Mouse (Mus musculus) stomach, postnatal 0 days (tissue): Measurements from ENCODE around the gene C1qtnf1.

Experiments used
- CTCF ChIP-seq: IDR thresholded peaks from 2 replicates; pipeline ENCODE4 v1.5.1; 2016; ENCODE audit warnings: antibody characterized with exemption, low read depth, mild to moderate bottlenecking, moderate library complexity
- EP300 ChIP-seq: optimal IDR thresholded peaks from 2 replicates; pipeline ENCODE3; 2016; ENCODE audit warnings: antibody characterized with exemption

GRCm38 (mm10) chr11:118418442-118418833 lies 9.6 kb upstream of the C1qtnf1 start:
- no peak for TF ChIP-seq CTCF
- TF ChIP-seq EP300, result no peak
